Mouse (Mus musculus): Measurements from ENCODE around the gene Ercc6l2. TPM values are rescaled to one million over a fixed set of nuclear protein-coding genes. Genes with fewer than 3 reads are reported as not detected.

Ercc6l2 gene
- polyA plus RNA-seq, 1 experiment = 6.2 TPM

DNA sequence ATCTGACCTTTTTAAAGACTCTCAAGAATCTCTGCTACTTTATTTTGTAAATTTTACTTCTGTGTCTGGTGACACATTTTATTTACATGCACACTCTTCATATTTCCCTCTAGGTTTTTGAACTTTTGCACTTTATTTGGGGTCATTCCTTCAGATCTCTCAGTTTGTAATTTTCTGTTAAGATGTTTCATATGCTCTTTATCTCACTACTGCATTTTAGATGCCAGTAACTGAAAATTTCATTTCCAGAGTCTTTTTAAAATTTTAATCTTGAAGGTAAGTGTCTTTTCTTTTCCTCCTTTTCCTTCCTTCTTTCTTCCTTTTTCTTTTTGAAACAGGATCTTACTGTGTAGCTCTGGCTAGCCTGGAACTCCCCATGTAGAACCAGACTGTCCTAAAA is 3.6 kb upstream of the Ercc6l2 start:
- no peak for DNase-seq
- TF ChIP-seq CTCF (IDR thresholded peaks at IDR 0.05; ENCODE audit: borderline replicate concordance, control insufficient read depth, extremely low read depth, insufficient read depth, low read length, poor library complexity) (no peak), POLR2A (IDR thresholded peaks at IDR 0.05; ENCODE audit: control insufficient read depth, extremely low read depth, insufficient read depth, low read length, poor library complexity) (no peak)
- Histone ChIP-seq H3K4me1 (replicated peaks; ENCODE audit: control insufficient read depth, insufficient read depth, low read length) (peaks cover 6% of the 10 kb centered on the region), H3K36me3 (ENCODE audit: control insufficient read depth, insufficient read depth, low read length) (no peaks in the 10 kb centered on the region), H3K27ac (ENCODE audit: control insufficient read depth, insufficient read depth, low read length) (no peak overlapping the region), H3K27me3 (ENCODE audit: control insufficient read depth, insufficient read depth, low read length) (no peaks in the 10 kb centered on the region), H3K4me3 (ENCODE audit: control insufficient read depth, insufficient read depth, low read length) (no peak overlapping the region)

DNA sequence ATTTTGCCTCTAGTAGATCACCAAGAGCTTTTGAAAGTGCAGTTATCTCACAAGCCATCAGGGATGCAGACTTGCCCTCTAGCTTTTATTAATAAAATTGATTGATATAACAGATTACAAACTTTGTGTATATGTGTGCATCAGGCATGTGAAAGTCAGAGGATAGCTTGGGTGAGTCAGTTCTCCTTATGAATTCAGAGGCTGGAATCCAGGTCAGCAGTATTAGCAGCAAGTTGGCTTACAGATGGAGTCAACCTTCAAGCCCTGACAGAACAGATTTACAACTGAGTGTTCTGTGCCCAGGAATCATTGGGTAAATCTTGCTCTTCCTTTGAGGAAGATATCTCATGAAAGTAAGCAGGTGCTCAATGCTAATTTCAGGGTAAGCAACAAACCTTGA is 891 bp downstream of the Ercc6l2 start:
- Histone ChIP-seq H3K4me3 (ENCODE audit: control insufficient read depth, insufficient read depth, low read length) (no peak overlapping the region), H3K27me3 (ENCODE audit: control insufficient read depth, insufficient read depth, low read length) (no peaks in the 10 kb centered on the region), H3K27ac (ENCODE audit: control insufficient read depth, insufficient read depth, low read length) (no peak overlapping the region), H3K4me1 (replicated peaks; ENCODE audit: control insufficient read depth, insufficient read depth, low read length) (no peaks in the 10 kb centered on the region), H3K36me3 (ENCODE audit: control insufficient read depth, insufficient read depth, low read length) (no peaks in the 10 kb centered on the region)
- TF ChIP-seq CTCF (IDR thresholded peaks at IDR 0.05; ENCODE audit: borderline replicate concordance, control insufficient read depth, extremely low read depth, insufficient read depth, low read length, poor library complexity) (no peak), POLR2A (IDR thresholded peaks at IDR 0.05; ENCODE audit: control insufficient read depth, extremely low read depth, insufficient read depth, low read length, poor library complexity) (no peak)
- DNase-seq = no peak

DNA sequence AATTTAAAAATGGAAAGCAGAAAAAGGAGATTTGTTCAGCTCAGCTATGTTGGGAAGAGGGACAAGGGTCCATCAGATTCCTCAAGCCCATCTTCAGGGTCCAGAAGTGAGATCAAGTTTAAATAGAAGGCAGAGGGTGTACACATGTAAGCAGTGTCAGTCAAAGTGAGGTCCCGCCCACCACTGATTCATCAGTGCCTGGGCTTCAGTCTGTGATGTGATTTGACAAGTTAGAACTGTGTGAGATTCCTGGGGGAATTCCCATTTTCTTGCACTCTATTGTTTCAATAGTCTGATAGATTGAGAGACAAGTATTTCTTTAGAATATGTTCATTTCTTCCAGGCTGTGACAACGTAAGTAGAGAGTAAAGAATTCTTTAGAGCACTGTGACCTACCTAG is 30.7 kb downstream of the Ercc6l2 start:
- 100% methylated on average over 2 of the region's 2 CpGs for WGBS
- TF ChIP-seq POLR2A (IDR thresholded peaks at IDR 0.05; ENCODE audit: control insufficient read depth, extremely low read depth, insufficient read depth, low read length, poor library complexity) (no peak), CTCF (IDR thresholded peaks at IDR 0.05; ENCODE audit: borderline replicate concordance, control insufficient read depth, extremely low read depth, insufficient read depth, low read length, poor library complexity) (no peak)
- no peak overlapping the region for H3K4me3 ChIP-seq (ENCODE audit: control insufficient read depth, insufficient read depth, low read length)
- H3K36me3 ChIP-seq (ENCODE audit: control insufficient read depth, insufficient read depth, low read length) = peaks cover 29% of the 10 kb centered on the region
- no peak for DNase-seq
- no peaks in the 10 kb centered on the region for H3K27me3 ChIP-seq (ENCODE audit: control insufficient read depth, insufficient read depth, low read length)
- H3K4me1 ChIP-seq (replicated peaks; ENCODE audit: control insufficient read depth, insufficient read depth, low read length) = no peaks in the 10 kb centered on the region
- H3K27ac ChIP-seq (ENCODE audit: control insufficient read depth, insufficient read depth, low read length) = no peak overlapping the region

DNA sequence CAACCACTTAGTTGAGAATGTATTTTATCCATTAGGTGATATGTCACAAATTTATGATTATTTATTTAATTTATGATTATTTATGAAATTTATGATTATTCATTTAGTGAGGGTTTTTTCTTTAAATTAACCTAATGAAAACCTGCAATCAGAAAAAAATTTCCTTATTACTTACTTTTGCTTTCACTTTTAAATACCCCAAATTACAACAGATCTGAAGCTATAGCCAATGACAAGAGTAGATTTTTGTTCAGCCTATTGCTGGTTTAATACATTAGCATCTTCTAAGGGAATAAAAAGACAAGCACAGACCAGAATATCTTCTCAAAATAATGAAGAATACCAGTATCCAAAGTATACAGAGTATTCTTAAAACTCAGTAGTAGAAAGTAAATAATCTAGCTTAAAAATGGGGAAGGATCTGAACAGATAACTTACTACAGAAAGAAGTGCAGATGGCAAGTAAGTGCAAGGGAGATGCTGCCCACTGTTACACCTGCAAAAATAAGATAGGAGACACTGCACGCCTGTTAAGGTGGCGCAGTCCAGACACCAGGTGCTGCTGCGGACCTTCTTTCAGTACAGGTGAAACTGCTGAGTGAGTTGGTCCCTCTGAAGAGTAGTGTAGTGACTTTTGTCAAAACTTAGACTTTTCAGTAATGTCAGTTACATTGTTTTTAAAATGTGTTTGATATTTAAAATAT is 35.4 kb downstream of the Ercc6l2 start:
- no peak overlapping the region for H3K4me3 ChIP-seq (ENCODE audit: control insufficient read depth, insufficient read depth, low read length)
- peaks cover 13% of the 10 kb centered on the region for H3K36me3 ChIP-seq (ENCODE audit: control insufficient read depth, insufficient read depth, low read length)
- H3K4me1 ChIP-seq (replicated peaks; ENCODE audit: control insufficient read depth, insufficient read depth, low read length) = no peaks in the 10 kb centered on the region
- H3K27ac ChIP-seq (ENCODE audit: control insufficient read depth, insufficient read depth, low read length) = no peak overlapping the region
- no peaks in the 10 kb centered on the region for H3K27me3 ChIP-seq (ENCODE audit: control insufficient read depth, insufficient read depth, low read length)
- no peak for DNase-seq
- WGBS = 92% methylated on average over 3 of the region's 3 CpGs
- TF ChIP-seq CTCF (IDR thresholded peaks at IDR 0.05; ENCODE audit: borderline replicate concordance, control insufficient read depth, extremely low read depth, insufficient read depth, low read length, poor library complexity) (no peak), POLR2A (IDR thresholded peaks at IDR 0.05; ENCODE audit: control insufficient read depth, extremely low read depth, insufficient read depth, low read length, poor library complexity) (no peak)

DNA sequence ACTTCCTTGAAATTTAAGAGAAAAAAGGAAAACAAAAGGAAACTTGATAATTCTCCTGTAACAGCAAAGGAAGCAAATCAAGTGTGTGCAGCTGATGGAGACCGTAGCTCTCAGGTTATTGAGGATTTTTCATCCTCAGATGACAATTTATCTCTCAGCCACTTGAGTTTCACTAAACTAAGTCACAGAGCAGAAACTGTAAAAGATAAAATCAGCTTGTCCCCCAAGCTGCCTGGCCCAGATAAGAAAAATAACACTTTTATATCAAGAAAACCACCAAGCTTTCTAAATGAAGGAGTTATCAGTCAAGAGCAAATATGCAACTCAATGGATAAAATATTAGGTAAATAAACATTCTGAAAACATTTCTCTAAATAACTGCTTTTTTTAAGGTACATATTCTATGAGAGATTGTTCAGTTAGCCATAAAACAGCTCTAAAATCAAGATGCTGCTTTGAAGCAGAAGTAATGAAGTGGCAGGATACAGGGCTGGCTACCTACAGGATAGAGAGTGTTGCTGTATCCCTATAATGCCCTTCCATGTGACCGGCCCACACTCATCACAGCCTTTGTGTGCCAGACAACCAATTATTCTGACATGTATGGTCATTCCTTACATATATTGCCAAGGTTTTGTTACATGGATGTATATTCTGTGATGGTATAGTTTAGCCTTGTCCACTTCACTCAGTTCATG is 57.7 kb downstream of the Ercc6l2 start:
- 94% methylated on average over 2 of the region's 2 CpGs for WGBS
- no peak overlapping the region for H3K4me3 ChIP-seq (ENCODE audit: control insufficient read depth, insufficient read depth, low read length)
- no peak overlapping the region for H3K27ac ChIP-seq (ENCODE audit: control insufficient read depth, insufficient read depth, low read length)
- no peak for TF ChIP-seq CTCF (IDR thresholded peaks at IDR 0.05; ENCODE audit: borderline replicate concordance, control insufficient read depth, extremely low read depth, insufficient read depth, low read length, poor library complexity)
- TF ChIP-seq POLR2A (IDR thresholded peaks at IDR 0.05; ENCODE audit: control insufficient read depth, extremely low read depth, insufficient read depth, low read length, poor library complexity) = no peak
- no peak for DNase-seq
- H3K4me1 ChIP-seq (replicated peaks; ENCODE audit: control insufficient read depth, insufficient read depth, low read length) = no peaks in the 10 kb centered on the region
- H3K36me3 ChIP-seq (ENCODE audit: control insufficient read depth, insufficient read depth, low read length) = no peaks in the 10 kb centered on the region; the same call in 1 of the 2 replicates
- no peaks in the 10 kb centered on the region for H3K27me3 ChIP-seq (ENCODE audit: control insufficient read depth, insufficient read depth, low read length)

DNA sequence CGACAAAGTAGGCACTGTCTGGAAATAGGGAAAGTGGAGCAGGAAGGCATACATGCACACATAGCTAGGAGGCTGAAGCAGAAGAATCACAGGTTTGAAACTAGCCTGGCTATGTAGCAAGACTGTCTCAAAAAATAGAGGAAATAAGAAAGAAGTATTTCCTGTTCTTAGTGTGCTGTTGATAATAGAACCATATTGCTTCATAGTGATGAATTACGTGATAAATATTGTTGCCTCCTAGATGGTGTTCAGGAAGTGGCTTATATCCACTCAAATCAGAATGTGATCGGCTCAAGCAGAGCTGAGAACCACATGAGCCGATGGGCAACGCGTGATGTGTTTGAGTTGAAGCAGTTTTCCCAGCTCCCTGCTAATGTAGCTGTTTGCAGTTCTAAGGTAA is 62.1 kb downstream of the Ercc6l2 start:
- Histone ChIP-seq H3K4me1 (replicated peaks; ENCODE audit: control insufficient read depth, insufficient read depth, low read length) (no peaks in the 10 kb centered on the region), H3K27ac (ENCODE audit: control insufficient read depth, insufficient read depth, low read length) (no peak overlapping the region), H3K36me3 (ENCODE audit: control insufficient read depth, insufficient read depth, low read length) (no peaks in the 10 kb centered on the region; the same call in 1 of the 2 replicates), H3K4me3 (ENCODE audit: control insufficient read depth, insufficient read depth, low read length) (no peak overlapping the region), H3K27me3 (ENCODE audit: control insufficient read depth, insufficient read depth, low read length) (no peaks in the 10 kb centered on the region)
- TF ChIP-seq POLR2A (IDR thresholded peaks at IDR 0.05; ENCODE audit: control insufficient read depth, extremely low read depth, insufficient read depth, low read length, poor library complexity) (no peak), CTCF (IDR thresholded peaks at IDR 0.05; ENCODE audit: borderline replicate concordance, control insufficient read depth, extremely low read depth, insufficient read depth, low read length, poor library complexity) (no peak)
- WGBS = 91% methylated on average over 6 of the region's 6 CpGs
- no peak for DNase-seq
